In genomic region chr1:127943516-127943915, GRCm38 (mm10) we compare ENCODE assay signal across 11 mouse cellular contexts.
"Had no signal": no experiment of that assay in that cellular context is flagged by ENCODE, and none has a peak within 500 bp of the region (broad histone marks: within the 10 kb centered on the region; RNA-seq: fewer than 3 reads in every experiment).

No protein-coding gene starts in this region.

- H3K27me3 ChIP-seq: limb, embryonic 12.5 days; midbrain, embryonic 12.5 days; neural tube, embryonic 13.5 days; stomach, embryonic 15.5 days had no signal

- ATAC-seq: hindbrain, postnatal 0 days; midbrain, embryonic 16.5 days had no signal

- DNase-seq: kidney, adult 11 months; kidney, postnatal 10 days; right cerebral cortex, postnatal 14 days; thymus, adult 18-20 months; thymus, postnatal 25 days had no signal

- H3K9ac ChIP-seq: limb, embryonic 12.5 days; midbrain, embryonic 12.5 days; neural tube, embryonic 13.5 days; stomach, embryonic 15.5 days had no signal

- H3K27ac ChIP-seq: hindbrain, postnatal 0 days; limb, embryonic 12.5 days; midbrain, embryonic 12.5 days; neural tube, embryonic 13.5 days; stomach, embryonic 15.5 days had no signal

- H3K9me3 ChIP-seq: stomach, embryonic 15.5 days had no signal

- H3K4me3 ChIP-seq: limb, embryonic 12.5 days; midbrain, embryonic 12.5 days; neural tube, embryonic 13.5 days; stomach, embryonic 15.5 days had no signal

- H3K4me1 ChIP-seq: limb, embryonic 12.5 days; midbrain, embryonic 12.5 days; neural tube, embryonic 13.5 days had no signal

- H3K4me2 ChIP-seq: limb, embryonic 12.5 days; midbrain, embryonic 12.5 days; neural tube, embryonic 13.5 days; stomach, embryonic 15.5 days had no signal
